Mouse (Mus musculus) small intestine, adult 2 months (tissue): Measurements from ENCODE around the gene Tnfrsf4.

Source experiments
- CTCF ChIP-seq: fragments of 200-500 bp; IDR thresholded peaks from 2 replicates; pipeline ENCODE4 v1.5.1; 2012; ENCODE audit warnings: low read depth, mild to moderate bottlenecking, control low read depth, inconsistent platforms, low read length, moderate library complexity, mixed read lengths; ENCODE audit not compliant: insufficient replicate concordance, insufficient read length; ENCODE audit errors: extremely low read depth
- POLR2A ChIP-seq: fragments of 200-500 bp; IDR thresholded peaks from 2 replicates; pipeline ENCODE4 v1.6.1; 2012; ENCODE audit warnings: low read depth, mild to moderate bottlenecking, control low read depth, inconsistent platforms, low read length, moderate library complexity

GRCm38 (mm10) chr4:156026013-156026412 is 12.4 kb downstream of the Tnfrsf4 start, which contains the start of gene Tnfrsf18:
- peak; percentile 36; the same call in 1 of the 2 replicates for TF ChIP-seq CTCF
- TF ChIP-seq POLR2A: no peak
